Mouse (Mus musculus) C3H10T1/2 (cell line): Measurements from ENCODE around the gene Ubald2. TPM values are rescaled to one million over a fixed set of nuclear protein-coding genes. Genes with fewer than 3 reads are reported as not detected.

Experiments used
- polyA plus RNA-seq, 2 experiments: library from polyadenylated mRNA; unstranded; fragments of >200 nt; fragmentation: generic; extraction: Trizol; gene quantifications; one replicate each; pipeline ENCODE4 v1.2.1; 2012; ENCODE audit warnings: missing spikeins in 2 of 2

Ubald2 gene
- 100 to 1,000 TPM in 1 of 2 experiments, 10 to 100 TPM in 1; 99.5 to 182 TPM for polyA plus RNA-seq

DNA sequence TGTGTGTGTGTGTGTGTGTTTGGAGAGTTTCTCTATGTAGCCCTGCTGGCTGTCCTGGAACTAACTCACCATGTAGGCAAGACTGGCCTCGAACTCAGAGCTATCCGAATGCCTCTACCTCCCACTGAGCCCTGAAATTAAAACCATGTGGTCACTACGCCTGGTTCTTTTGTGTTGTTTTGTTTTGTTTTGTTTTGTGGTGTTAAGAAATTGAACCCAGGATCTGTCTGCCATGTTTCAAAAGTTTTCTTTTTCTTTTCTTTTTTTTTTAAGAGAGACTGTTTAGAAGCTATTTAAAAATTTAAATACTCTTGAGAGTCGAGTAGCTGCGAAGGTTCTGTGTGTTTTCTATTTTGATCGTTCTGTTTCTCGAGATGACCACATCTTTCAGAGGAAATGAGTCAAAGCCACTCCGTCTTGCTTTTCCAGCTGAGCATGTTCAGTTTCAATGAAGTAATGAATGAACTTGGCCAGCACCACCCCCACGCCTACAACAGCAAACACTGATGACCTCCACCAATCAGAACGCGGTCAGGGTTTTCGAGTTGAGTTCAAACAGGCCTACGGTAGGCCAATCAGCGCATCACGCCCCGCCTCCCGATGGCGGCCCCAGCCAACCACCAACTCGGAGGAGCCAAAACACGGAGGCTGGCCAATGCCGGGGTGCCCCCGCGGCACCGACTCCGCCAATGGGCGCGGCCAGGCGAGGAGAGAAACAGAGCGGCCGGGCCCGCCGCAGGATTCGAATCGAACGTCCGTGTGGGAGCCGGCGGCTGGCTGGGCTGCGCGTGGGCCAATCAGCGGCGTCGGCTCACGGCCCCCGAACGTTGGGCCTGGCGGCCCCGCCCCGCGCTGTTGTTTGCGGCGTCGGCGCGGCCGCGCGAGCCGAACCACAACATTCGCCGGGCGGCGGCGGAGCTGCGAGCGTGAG is at the start of gene Ubald2:
Gene Ubald2 (plus strand): TSS at position 739 of the 931 bp plus-strand sequence.

DNA sequence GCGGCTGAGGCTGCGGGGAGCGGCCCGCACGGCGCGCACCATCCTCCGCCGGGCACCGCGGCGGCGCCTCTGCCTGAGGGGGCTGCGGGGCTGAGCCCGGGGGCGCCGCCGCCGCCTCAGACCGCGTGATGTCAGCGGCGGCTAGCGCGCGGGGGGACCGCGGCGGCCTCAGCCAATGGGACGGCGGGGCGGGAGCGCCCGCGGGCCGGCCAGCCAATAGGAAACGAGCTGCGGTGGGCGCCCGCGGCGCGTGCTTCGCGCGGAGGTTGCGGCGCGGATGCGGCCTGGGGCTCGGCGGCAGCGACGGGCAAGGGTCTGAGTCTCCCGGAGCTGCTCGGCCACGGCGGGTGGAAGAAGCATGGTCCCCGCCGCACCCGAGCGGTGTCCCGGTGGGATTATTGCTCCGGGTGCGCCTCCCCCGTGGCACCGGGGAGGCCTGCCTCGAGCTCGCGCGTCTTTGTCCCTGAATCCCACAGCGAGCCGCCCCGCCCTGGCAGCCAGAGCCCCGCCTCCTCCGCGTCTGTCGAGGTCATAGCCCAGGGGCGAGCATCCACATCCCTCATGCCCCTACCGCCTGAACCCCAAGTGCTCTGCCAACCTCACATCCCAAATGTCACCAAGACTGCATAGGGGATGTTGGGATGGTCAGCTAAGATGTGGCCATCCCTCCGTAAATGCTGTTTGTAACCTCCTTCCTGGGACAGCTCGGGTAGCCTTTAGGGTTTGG is 20.8 kb upstream of the Ubald2 start, which contains the start of gene Rnf157:
Gene Rnf157 (minus strand): TSS at position 129 of the 727 bp plus-strand sequence.

DNA sequence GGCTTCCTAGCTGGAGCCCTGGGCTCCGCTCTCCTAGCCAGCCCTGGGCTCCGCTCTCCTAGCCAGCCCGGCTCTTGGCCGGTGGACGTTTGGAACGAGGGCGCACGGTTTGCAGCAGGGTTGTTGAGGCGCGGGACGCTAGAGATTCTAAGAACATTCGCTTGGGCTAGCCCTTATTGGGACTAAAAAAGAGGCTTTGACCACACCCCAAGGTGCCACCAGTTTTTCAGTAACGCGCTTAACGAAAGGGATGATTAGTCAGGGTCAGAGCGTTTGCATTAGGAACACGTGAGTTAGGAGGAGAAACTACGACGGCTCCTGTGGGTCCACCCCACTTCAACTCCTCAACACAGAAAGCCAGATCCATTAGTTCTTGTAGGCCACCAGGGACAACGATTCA is 32.2 kb downstream of the Ubald2 start, which contains the start of gene Qrich2:
Gene Qrich2 (minus strand): TSS at position 101 of the 400 bp plus-strand sequence.

Other genes with a start within 250 kb of the Ubald2 start
- gene Ten1, start 235.2 kb upstream of the Ubald2 start, polyA plus RNA-seq: 10 to 100 TPM; 63.6 to 92.1 TPM
- 10 to 100 TPM in 1 of 2 experiments, 1 to 10 TPM in 1; 8.6 to 44.2 TPM for gene Acox1, start 235.0 kb upstream of the Ubald2 start, polyA plus RNA-seq
- gene Evpl, start 196.0 kb upstream of the Ubald2 start, polyA plus RNA-seq: under 1 TPM; 0.02 to 0.27 TPM
- gene Srp68, start 159.9 kb upstream of the Ubald2 start, polyA plus RNA-seq: 100 to 1,000 TPM in 1 of 2 experiments, 10 to 100 TPM in 1; 62.3 to 111 TPM
- gene Galr2, start 153.2 kb upstream of the Ubald2 start, polyA plus RNA-seq: 1 to 10 TPM in 1 of 2 experiments, under 1 TPM in 1; 0.06 to 2.5 TPM
- 10 to 100 TPM; 89.3 to 90.3 TPM for gene Exoc7, start 126.9 kb upstream of the Ubald2 start, polyA plus RNA-seq
- gene Foxj1, start 98.7 kb upstream of the Ubald2 start, polyA plus RNA-seq: under 1 TPM; 0.12 to 0.51 TPM
- gene Rnf157, start 21.1 kb upstream of the Ubald2 start, polyA plus RNA-seq: 10 to 100 TPM; 15.7 to 17.5 TPM
- gene Qrich2, start 32.1 kb downstream of the Ubald2 start, polyA plus RNA-seq: under 1 TPM; 0.14 to 0.20 TPM
- gene Prpsap1, start 60.1 kb downstream of the Ubald2 start, polyA plus RNA-seq: 100 to 1,000 TPM; 143 to 168 TPM
- 10 to 100 TPM; 12.5 to 85.8 TPM for gene Sphk1, start 96.8 kb downstream of the Ubald2 start, polyA plus RNA-seq
- gene Ube2o, start 147.4 kb downstream of the Ubald2 start, polyA plus RNA-seq: 10 to 100 TPM; 21.4 to 41.1 TPM
- under 1 TPM in 1 of 2 experiments, not detected in 1; 0.11 TPM for gene Aanat, start 152.3 kb downstream of the Ubald2 start, polyA plus RNA-seq
- gene Rhbdf2, start 192.9 kb downstream of the Ubald2 start, polyA plus RNA-seq: under 1 TPM in 1 of 2 experiments, not detected in 1; 0.01 TPM
- gene Prcd, start 219.4 kb downstream of the Ubald2 start, polyA plus RNA-seq: 1 to 10 TPM; 1.0 to 5.5 TPM
- under 1 TPM; 0.05 to 0.48 TPM for gene Cygb, start 220.2 kb downstream of the Ubald2 start, polyA plus RNA-seq